Mouse (Mus musculus) layer of hippocampus, adult 18-20 months (tissue): ENCODE data around the gene Rims4. TPM values are rescaled to one million over a fixed set of nuclear protein-coding genes. Genes with fewer than 3 reads are reported as not detected.

Experiments used
- DNase-seq, 2 experiments: peaks; one replicate each; pipeline ENCODE4 v3.0.0; 2022; ENCODE audit warnings: low spot score in 2 of 2
- total RNA-seq, 2 experiments: library from RNA; stranded (reverse); gene quantifications; 2 replicates each; pipeline ENCODE4 v1.2.3; 2021

Gene Rims4
- total RNA-seq, 2 experiments from 2014 or later: 38.4 to 45.6 TPM

GRCm38 (mm10) chr2:163871266-163871665, 47.2 kb downstream of the Rims4 start:
- DNase-seq: no peak

- DNase-seq: peak; percentile 36 to 51
Measured at GRCm38 (mm10) chr2:163869783-163870182, 48.7 kb downstream of the Rims4 start.

GRCm38 (mm10) chr2:163866061-163866460, 52.4 kb downstream of the Rims4 start:
- no peak for DNase-seq

DNA sequence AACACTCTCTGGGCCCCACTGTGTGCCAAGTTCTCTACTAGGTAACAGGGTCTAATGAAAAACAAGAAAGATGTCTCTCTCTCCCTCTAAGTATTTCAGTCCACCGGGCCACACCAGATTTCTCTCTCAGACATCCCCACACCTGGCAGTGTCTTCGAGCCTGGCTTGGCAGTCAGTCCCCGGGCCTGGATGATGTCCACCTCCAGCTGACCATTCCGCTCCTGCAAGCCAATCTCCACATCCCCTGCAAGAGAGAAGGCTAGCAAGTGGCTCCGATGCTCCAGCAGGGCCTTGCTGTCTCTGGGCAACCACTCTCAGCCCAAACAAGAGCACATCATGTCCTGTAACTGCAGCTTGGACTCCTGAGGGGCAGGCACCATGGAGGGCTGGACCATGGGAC, 53.2 kb downstream of the Rims4 start:
- DNase-seq: no peak

DNA sequence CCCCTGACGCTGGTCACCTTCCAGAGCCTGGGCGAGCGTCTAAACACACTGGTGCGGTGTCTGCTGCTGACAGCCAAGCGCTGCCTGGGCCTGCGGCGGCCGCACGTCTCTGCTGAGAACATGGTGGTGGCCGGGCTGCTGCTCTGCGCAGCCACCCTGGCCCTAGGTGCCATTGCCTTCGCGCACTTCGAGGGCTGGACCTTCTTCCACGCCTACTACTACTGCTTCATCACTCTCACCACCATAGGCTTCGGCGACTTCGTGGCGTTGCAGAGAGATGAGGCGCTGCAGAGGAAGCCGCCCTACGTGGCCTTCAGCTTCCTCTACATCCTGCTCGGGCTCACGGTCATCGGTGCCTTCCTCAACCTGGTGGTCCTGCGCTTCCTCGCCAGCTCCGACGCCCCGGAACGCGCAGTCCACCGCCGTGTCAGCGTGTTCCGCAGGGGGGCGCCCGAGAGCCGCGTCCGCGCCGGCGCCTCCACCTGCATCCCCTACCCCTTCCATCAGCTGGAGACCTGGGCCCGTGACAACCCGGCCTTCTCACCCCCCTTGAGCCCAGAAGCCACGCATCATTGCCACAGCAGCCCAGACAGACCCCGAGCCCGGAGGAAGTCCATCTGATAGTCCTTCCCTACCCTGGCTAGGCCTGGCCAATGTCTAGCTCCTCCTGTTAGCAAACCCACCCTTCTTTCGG, 60.1 kb downstream of the Rims4 start:
- peak in 1 of 2 experiments; percentile 47 for DNase-seq

DNA sequence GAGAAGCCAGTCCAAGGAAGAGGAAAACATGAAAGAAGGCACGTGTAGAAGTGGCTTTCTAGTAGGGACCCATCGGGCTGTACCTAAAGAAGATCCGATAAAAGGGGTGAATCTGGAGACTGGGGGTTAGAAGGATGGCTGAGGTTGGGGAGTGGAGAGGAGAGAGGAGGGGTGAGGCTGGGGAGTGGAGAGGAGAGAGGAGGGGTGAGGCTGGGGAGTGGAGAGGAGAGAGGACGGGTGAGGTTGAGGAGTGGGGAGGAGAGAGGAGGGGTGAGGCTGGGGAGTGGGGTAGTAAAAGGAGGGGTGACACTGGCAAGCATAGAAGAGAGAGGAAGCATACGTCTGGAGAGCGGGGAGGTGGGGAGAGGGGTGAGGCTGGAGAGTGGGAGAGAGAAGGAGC, 61.2 kb downstream of the Rims4 start:
- no peak for DNase-seq

DNA sequence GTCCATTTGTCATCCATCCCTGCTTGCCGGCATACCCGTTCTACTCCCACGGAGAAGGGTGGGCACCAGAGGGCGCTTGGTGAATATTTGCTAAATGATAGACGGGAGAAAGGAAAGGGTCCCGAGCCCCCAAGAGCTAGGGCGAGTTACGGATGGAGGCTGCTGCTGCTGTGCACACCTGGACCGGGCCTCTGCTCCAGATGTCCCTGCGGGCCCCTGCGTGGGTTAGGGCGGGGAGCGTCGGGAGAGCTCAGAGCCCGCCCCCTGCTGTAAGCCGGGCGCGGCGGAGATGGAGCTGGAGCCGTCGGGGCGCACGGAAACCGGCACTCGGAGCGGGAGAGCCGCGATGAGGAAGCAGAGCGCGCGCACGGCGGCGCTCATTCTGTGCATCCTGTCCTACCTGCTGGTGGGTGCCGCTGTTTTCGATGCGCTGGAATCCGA, 65.0 kb downstream of the Rims4 start, which contains the start of gene Kcnk15:
Gene Kcnk15 (plus strand): TSS at position 191 of the 441 bp plus-strand sequence.
- peak in 1 of 2 experiments; percentile 28 for DNase-seq

- DNase-seq: no peak
Measured at GRCm38 (mm10) chr2:163842043-163842442, 76.4 kb downstream of the Rims4 start.

DNA sequence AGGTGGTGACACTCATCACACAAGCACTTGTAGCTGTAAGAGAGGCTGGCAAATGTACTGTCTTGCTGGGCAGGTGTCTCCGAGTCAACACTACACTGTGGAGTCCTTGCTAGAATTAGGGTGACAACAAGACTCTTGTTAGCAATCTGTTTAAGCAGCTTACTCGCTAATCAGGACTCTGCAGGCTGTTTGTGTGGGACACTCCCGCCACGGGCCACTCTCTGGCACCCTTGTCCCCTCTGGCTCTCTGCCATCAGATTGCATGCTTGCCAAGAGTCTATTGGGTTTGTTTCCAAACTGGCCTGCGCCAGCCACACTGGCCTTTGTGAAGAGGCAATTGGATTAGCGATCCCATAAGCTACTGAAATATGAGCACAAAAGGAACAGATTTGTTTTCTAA, 79.0 kb downstream of the Rims4 start:
- peak in 1 of 2 experiments; percentile 48 for DNase-seq

- peak; percentile 67 to 90 for DNase-seq
Measured at GRCm38 (mm10) chr2:163838043-163838442, 80.4 kb downstream of the Rims4 start.

DNA sequence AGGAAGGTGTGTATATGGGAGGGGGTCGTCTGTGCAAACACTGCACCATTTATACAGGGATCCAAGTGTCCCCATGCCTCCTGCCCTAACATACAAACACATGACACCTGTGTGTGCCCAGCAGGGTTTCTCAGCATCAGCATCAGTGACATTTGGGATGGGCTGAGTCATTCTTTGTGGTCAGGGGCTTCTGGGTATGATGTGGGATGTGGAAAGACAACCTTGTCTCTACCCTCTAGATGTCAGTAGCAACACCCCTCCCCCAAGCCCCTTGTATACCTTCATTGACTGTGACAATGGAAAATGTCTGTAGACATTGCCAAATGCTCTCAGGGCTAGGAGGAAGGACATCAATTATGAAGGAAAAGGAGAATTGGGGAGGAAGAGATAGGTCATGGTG, 87.3 kb downstream of the Rims4 start:
- DNase-seq: no peak

GRCm38 (mm10) chr2:163826494-163826893, 92.0 kb downstream of the Rims4 start:
- no peak for DNase-seq

- no peak for DNase-seq
Measured at GRCm38 (mm10) chr2:163825861-163826260, 92.6 kb downstream of the Rims4 start.

- DNase-seq: no peak
Measured at GRCm38 (mm10) chr2:163823771-163824170, 94.7 kb downstream of the Rims4 start.

DNA sequence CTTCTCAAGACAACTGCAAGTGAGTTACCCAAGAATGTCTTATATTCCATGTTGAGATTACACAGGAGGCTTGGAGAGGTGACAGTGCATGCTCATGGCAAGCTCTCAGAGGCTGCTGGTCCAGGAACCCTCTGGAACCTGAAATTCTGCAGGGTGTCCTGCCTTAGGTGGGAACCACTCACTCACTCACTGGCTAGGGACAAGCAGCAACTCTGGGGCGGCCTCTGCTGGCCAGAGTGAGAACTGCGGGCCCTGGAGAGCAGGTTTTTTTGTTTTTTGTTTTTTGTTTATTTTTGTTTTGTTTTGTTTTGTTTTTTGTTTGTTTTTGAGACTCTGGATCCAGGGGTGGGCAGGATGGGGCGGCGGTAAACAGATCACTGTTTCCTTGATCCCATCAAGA, 95.2 kb downstream of the Rims4 start:
- peak in 1 of 2 experiments; percentile 41 for DNase-seq

- DNase-seq: no peak
Measured at GRCm38 (mm10) chr2:163820607-163821006, 97.9 kb downstream of the Rims4 start, which contains the start of gene Ccn5. Gene Ccn5, plus strand, starts transcription at chr2:163820861.

GRCm38 (mm10) chr2:163814739-163815465, 103.6 kb downstream of the Rims4 start:
- DNase-seq: no peak

DNA sequence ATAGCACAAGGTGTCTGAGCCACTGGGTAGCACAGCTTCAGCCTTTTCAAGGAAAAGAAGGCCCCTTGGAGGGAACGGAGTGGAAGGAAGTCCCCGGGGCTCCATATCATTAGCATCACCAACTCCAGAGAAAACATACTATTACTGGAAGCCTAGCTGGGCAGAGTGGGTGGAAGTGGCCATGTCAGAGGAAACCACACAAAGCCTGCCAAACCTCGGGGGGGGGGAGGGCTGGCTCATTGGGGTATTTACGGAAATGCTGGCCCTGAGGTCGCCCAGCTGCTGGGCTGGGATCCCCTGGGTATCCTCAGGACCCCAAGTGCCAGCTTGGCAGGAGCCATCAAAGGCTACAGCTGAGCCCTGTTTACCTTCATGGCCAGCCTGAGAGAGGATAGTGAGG, 105.4 kb downstream of the Rims4 start:
- DNase-seq: no peak
